In the genomic region with DNA sequence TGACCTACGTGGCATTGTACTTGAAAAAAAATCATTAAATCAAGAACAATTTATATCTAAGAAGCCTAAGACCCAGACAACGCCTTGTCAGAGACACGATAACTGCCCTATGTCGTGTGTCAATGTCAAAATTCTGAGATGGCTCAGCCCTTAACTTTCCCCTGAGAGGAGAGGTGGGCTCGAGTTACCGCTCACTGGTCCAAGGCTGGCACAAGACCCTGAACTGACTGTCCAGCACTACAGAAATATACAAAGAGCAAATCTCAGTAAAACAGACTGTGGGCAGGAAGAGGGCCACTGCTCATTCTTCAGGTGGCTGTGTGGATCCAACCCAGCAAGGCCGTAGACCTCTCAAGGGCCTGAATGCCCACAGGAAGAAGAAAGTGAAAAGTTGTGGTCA, we compare ENCODE assay signal across 22 mouse cellular contexts. TPM values are rescaled to one million over a fixed set of nuclear protein-coding genes. Genes with fewer than 3 reads are reported as not detected.
DNase-seq lines count a peak whose midpoint lies in the region; ATAC-seq and TF ChIP-seq lines count a peak whose summit lies in the region.
"Had no signal": no experiment of that assay in that cellular context is flagged by ENCODE, and none has a peak within 500 bp of the region (broad histone marks: within the 10 kb centered on the region; RNA-seq: fewer than 3 reads in every experiment).

No protein-coding gene starts in this region.

- no peak for ATAC-seq in activated CD4-positive, CD25-positive, alpha-beta regulatory T cell, adult 4 months
- ATAC-seq: forebrain, embryonic 13.5 days; forebrain, embryonic 15.5 days; forebrain, postnatal 0 days; Patski had no signal

- intact Hi-C loops in gastrocnemius, adult 2 months (cut with DNase I) = no loop called here
- intact Hi-C loops in gastrocnemius, postnatal 36 days (cut with DNase I) = no loop called here
- intact Hi-C loops in gastrocnemius, postnatal 14 days (cut with DNase I; ENCODE audit: low total_unique reads) = no loop called here

- DNase-seq in gastrocnemius, adult 2 months = peak; percentile 78
- no peak for DNase-seq in gastrocnemius, postnatal 36 days
- peak; percentile 24 for DNase-seq in gastrocnemius, postnatal 14 days
- peak; percentile 49 for DNase-seq in skeletal muscle tissue, adult 2 months (ENCODE audit: low read depth, low spot score)
- DNase-seq in MN1 (ENCODE audit: low spot score) = no peak
- DNase-seq: adrenal gland, adult 8-10 months; adrenal gland, postnatal 14 days; adrenal gland, postnatal 36 days; cerebellum, adult 11-12 months; cerebellum, adult 2 months; cerebellum, adult 9-10 months; cerebellum, postnatal 10 days; cerebellum, postnatal 25 days; forebrain, postnatal 0 days had no signal

- H3K27ac ChIP-seq in gastrocnemius, adult 2 months = peak overlapping the region; percentile 69
- H3K27ac ChIP-seq: embryonic facial prominence, embryonic 10.5 days; embryonic facial prominence, embryonic 12.5 days; forebrain, embryonic 13.5 days; forebrain, embryonic 15.5 days had no signal

- H3K4me3 ChIP-seq in gastrocnemius, adult 2 months = no peak overlapping the region
- H3K4me3 ChIP-seq: embryonic facial prominence, embryonic 10.5 days; embryonic facial prominence, embryonic 12.5 days; forebrain, embryonic 13.5 days; forebrain, embryonic 15.5 days had no signal

- TF ChIP-seq CTCF in gastrocnemius, adult 2 months (IDR thresholded peaks at IDR 0.05) = no peak

RNA-seq across cellular contexts. Expression of gene Kcnma1, which starts 23.4 kb away (rescaled TPM):
- total RNA-seq in gastrocnemius, adult 2 months (2021) = 10 to 100 TPM; 52.6 to 80.4 TPM
- total RNA-seq in gastrocnemius, postnatal 36 days (2021) = 10 to 100 TPM; 44.2 to 47.3 TPM
- 10 to 100 TPM; 35.5 to 50.7 TPM for total RNA-seq in gastrocnemius, postnatal 14 days (2021)
- polyA plus RNA-seq in activated CD4-positive, CD25-positive, alpha-beta regulatory T cell, adult 4 months (2017; shearing (Covaris generic)) = not detected
- total RNA-seq: MEL had no signal
- polyA plus RNA-seq: C2C12 had no signal

Comparison
In these comparisons a context has a peak if more than half of its experiments do, and no peak if none do; other contexts are left out.
1. DNase-seq: peak in gastrocnemius, adult 2 months (single experiment), gastrocnemius, postnatal 14 days (single experiment) and skeletal muscle tissue, adult 2 months (single experiment); none in gastrocnemius, postnatal 36 days (0 of 2) and MN1 (single experiment).